Mouse (Mus musculus): ENCODE measurements around the gene Zcchc8.

GRCm38 (mm10) chr5:123684221-123685144 is 36.4 kb downstream of the Zcchc8 start, which contains the start of gene Clip1:
- TF ChIP-seq CTCF (IDR thresholded peaks at IDR 0.05; ENCODE audit: extremely low read depth, insufficient read length, insufficient replicate concordance, low read depth, low read length), result no peak
- peak; percentile 44; the same call in 1 of the 2 replicates for TF ChIP-seq POLR2A (IDR thresholded peaks at IDR 0.05; ENCODE audit: low read depth, low read length)
